Mouse (Mus musculus): ENCODE results near the gene Tsks.

- TF ChIP-seq CTCF (conservative IDR thresholded peaks at IDR 0.05; ENCODE audit: low read length) (no peak), NANOG (IDR thresholded peaks at IDR 0.05; ENCODE audit: borderline replicate concordance, low read length) (no peak)
Observed at GRCm38 (mm10) chr7:44901230-44901722, 41.7 kb upstream of the Tsks start.

All from E14TG2a.4 (cell line).